Mouse (Mus musculus) megakaryocyte, embryonic 14.5 days (primary cell): ENCODE data around the gene Nat8f4.

Source experiments
- FLI1 ChIP-seq: IDR thresholded peaks from 2 replicates; pipeline ENCODE4 v1.6.1; 2012; ENCODE audit warnings: low read length, inconsistent platforms, mixed read lengths
- GATA1 ChIP-seq: IDR thresholded peaks from 3 replicates; pipeline ENCODE4 v1.6.1; 2012; ENCODE audit warnings: mixed read lengths, low read length, inconsistent platforms, borderline replicate concordance

DNA sequence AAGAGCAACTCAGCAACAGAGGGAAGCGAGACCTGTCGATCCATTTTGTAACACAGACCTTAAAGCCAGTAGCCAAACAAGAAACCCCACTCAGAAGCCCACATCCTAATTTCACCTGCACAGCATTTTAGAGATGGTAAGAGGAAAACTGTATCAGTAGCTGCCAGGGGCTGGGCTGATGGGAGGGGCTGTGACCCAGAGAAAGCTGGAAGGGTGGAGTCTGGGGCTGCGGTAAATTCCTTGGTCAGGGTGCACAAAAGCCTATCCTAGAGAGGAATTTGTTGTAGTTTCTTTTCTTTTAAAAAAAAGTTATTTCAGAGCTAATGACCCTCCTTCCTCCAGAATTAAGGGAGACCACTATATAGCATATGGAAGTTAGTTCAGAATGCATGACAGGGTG lies 37.8 kb upstream of the Nat8f4 start:
- no peak for TF ChIP-seq GATA1
- no peak for TF ChIP-seq FLI1
